Mouse (Mus musculus): ENCODE measurements around the gene Lfng. TPM values are rescaled to one million over a fixed set of nuclear protein-coding genes. Genes with fewer than 3 reads are reported as not detected.

The Lfng gene
- total and polyA plus RNA-seq, 2 experiments from 2014 or later, result 20.1 to 56.6 TPM

DNA sequence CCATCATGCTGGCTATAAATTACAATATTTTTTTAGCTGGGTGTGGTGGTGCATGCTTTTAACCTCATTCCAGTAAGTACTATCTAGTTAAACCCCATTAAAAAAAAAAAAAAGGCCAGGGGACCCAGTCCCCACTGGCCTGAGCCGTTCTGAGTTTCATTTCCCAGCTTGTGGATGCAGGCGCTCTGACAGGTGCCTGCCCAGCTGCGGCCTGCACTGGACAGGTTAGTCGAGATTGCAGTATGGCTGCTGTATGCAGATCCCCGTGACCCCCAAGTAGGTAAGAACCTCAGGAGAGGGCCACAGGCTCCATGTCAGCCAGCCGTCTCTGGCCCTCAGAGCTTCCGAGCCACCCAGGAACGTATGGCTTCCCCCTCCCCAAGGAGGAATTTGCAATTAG is 54.3 kb downstream of the Lfng start:
- ATAC-seq (ENCODE audit: low FRiP score) (no peak), DNase-seq (ENCODE audit: low spot score) (no peak)
- no peaks in the 10 kb centered on the region for H3K27me3 ChIP-seq (ENCODE audit: insufficient read depth, low read length)
- no peak overlapping the region for H3K9ac ChIP-seq (replicated peaks; ENCODE audit: low read length, poor library complexity, severe bottlenecking)
- no peak overlapping the region for H3K4me2 ChIP-seq (ENCODE audit: low read depth, low read length, poor library complexity, severe bottlenecking)
- H3K9me3 ChIP-seq (ENCODE audit: low read length), result no peaks in the 10 kb centered on the region
- no peak for TF ChIP-seq CTCF (IDR thresholded peaks at IDR 0.05)
- peaks cover 13% of the 10 kb centered on the region; the same call in 1 of the 2 replicates for H3K4me1 ChIP-seq (ENCODE audit: insufficient read depth, low read length)
- 80% methylated on average over 8 of the region's 8 CpGs for WGBS
- no peak overlapping the region for H3K4me3 ChIP-seq (ENCODE audit: low read depth, low read length)
- peaks cover 19% of the 10 kb centered on the region for H3K36me3 ChIP-seq (ENCODE audit: insufficient read depth, low read length)
- H3K27ac ChIP-seq (ENCODE audit: low read depth, low read length), result 0 out of 2 replicates have a peak overlapping the region, but pooled peaks have one; percentile 6

- 0 out of 2 replicates have a peak overlapping the region, but pooled peaks have one; percentile 6 for H3K27ac ChIP-seq (ENCODE audit: low read depth, low read length)
- WGBS, result 58% methylated on average over 12 of the region's 12 CpGs
Observed at GRCm38 (mm10) chr5:140661875-140662643, 54.9 kb downstream of the Lfng start.

DNA sequence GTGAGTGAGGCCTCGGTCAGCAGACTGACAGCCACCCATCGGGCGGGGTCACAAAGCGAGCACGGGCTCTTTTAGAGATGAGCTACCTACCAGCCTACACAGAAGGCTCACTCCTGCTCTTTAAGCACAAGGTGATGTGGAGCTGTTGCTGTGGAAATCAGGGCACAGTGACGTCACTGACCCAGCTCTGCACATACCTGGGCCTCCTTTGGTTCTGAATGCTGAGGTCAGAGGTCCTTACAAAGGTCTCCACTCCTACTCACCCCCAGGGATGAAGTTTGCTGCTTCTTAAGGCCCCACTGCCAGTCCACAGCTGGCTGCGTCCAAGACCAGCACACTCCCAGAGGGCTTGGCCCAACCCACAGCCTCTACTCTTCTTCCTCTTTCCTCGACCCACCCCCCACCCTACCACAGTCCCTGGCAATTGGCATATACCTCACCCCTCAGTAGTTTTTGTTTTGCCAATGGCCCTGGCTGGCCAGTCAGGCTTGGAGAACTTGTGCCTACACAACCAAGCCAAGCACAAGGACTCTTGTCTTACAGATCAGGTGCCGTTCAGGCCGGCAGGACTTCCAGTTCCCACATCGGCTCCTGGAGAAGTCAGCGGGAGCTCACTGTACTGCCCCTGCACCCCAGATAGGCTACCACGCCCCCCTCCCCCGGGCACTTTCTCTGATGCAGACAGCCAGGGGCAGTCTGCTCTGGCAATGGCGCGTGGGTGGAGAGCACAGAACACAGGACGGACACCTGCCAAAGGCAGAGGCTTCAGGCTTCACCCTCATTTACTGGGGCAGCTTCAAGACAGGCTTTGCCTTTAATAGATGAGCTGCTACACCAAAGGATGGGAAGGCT is 55.8 kb downstream of the Lfng start:
- no peak for TF ChIP-seq CTCF (IDR thresholded peaks at IDR 0.05)
- 0 out of 2 replicates have a peak overlapping the region, but pooled peaks have one; percentile 34 for H3K27ac ChIP-seq (ENCODE audit: low read depth, low read length)
- no peak overlapping the region for H3K4me2 ChIP-seq (ENCODE audit: low read depth, low read length, poor library complexity, severe bottlenecking)
- H3K9ac ChIP-seq (replicated peaks; ENCODE audit: low read length, poor library complexity, severe bottlenecking), result 0 out of 2 replicates have a peak overlapping the region, but pooled peaks have one; percentile 19
- H3K4me1 ChIP-seq (ENCODE audit: insufficient read depth, low read length), result peaks cover 13% of the 10 kb centered on the region; the same call in 1 of the 2 replicates
- DNase-seq (ENCODE audit: low spot score) (no peak), ATAC-seq (ENCODE audit: low FRiP score) (no peak)
- H3K36me3 ChIP-seq (ENCODE audit: insufficient read depth, low read length), result peaks cover 19% of the 10 kb centered on the region
- no peak overlapping the region for H3K4me3 ChIP-seq (ENCODE audit: low read depth, low read length)
- H3K27me3 ChIP-seq (ENCODE audit: insufficient read depth, low read length), result no peaks in the 10 kb centered on the region
- no peaks in the 10 kb centered on the region for H3K9me3 ChIP-seq (ENCODE audit: low read length)
- whole genome bisulfite sequencing, result 69% methylated on average over 17 of the region's 17 CpGs

More at GRCm38 (mm10) chr5:140661875-140662643, 54.9 kb downstream of the Lfng start:
- Histone ChIP-seq H3K9me3 (ENCODE audit: low read length) (no peaks in the 10 kb centered on the region), H3K4me2 (ENCODE audit: low read depth, low read length, poor library complexity, severe bottlenecking) (no peak overlapping the region), H3K9ac (replicated peaks; ENCODE audit: low read length, poor library complexity, severe bottlenecking) (0 out of 2 replicates have a peak overlapping the region, but pooled peaks have one; percentile 19), H3K4me3 (ENCODE audit: low read depth, low read length) (no peak overlapping the region), H3K36me3 (ENCODE audit: insufficient read depth, low read length) (peaks cover 19% of the 10 kb centered on the region), H3K4me1 (ENCODE audit: insufficient read depth, low read length) (peaks cover 13% of the 10 kb centered on the region; the same call in 1 of the 2 replicates), H3K27me3 (ENCODE audit: insufficient read depth, low read length) (no peaks in the 10 kb centered on the region)
- ATAC-seq (ENCODE audit: low FRiP score) (no peak), DNase-seq (ENCODE audit: low spot score) (no peak)
- TF ChIP-seq CTCF (IDR thresholded peaks at IDR 0.05), result no peak

GRCm38 (mm10) chr5:140663621-140664180 is 56.6 kb downstream of the Lfng start:
- ATAC-seq (ENCODE audit: low FRiP score), result no peak
- H3K27ac ChIP-seq (ENCODE audit: low read depth, low read length), result 0 out of 2 replicates have a peak overlapping the region, but pooled peaks have one; percentile 34
- peaks cover 13% of the 10 kb centered on the region; the same call in 1 of the 2 replicates for H3K4me1 ChIP-seq (ENCODE audit: insufficient read depth, low read length)
- H3K36me3 ChIP-seq (ENCODE audit: insufficient read depth, low read length), result peaks cover 21% of the 10 kb centered on the region
- no peak overlapping the region for H3K4me3 ChIP-seq (ENCODE audit: low read depth, low read length)
- peak; percentile 76 for DNase-seq (ENCODE audit: low spot score)
- H3K9ac ChIP-seq (replicated peaks; ENCODE audit: low read length, poor library complexity, severe bottlenecking), result no peak overlapping the region
- no peak overlapping the region for H3K4me2 ChIP-seq (ENCODE audit: low read depth, low read length, poor library complexity, severe bottlenecking)
- no peaks in the 10 kb centered on the region for H3K9me3 ChIP-seq (ENCODE audit: low read length)
- H3K27me3 ChIP-seq (ENCODE audit: insufficient read depth, low read length), result no peaks in the 10 kb centered on the region
- WGBS, result 56% methylated on average over 7 of the region's 7 CpGs
- TF ChIP-seq CTCF (IDR thresholded peaks at IDR 0.05), result peak; percentile 79

Other genes with a start within 250 kb of the Lfng start
- gene Snx8, start 218.1 kb upstream of the Lfng start, total RNA-seq (2014; rRNA removed), result 78.4 and 86.8 TPM in 2 replicates
- gene Snx8, start 218.1 kb upstream of the Lfng start, polyA plus RNA-seq (2015; fragmentation: Nextera tagmentation; extraction: Ambion mirVana), result 46.9 and 48.9 TPM in 2 replicates
- gene Eif3b, start 188.0 kb upstream of the Lfng start, total RNA-seq (2014; rRNA removed), result 36.6 and 41.3 TPM in 2 replicates
- gene Eif3b, start 188.0 kb upstream of the Lfng start, polyA plus RNA-seq (2015; fragmentation: Nextera tagmentation; extraction: Ambion mirVana), result 53.7 and 54.5 TPM in 2 replicates
- not detected in 2 replicates for gene Gm4869, start 161.7 kb upstream of the Lfng start, total RNA-seq (2014; rRNA removed)
- gene Gm4869, start 161.7 kb upstream of the Lfng start, polyA plus RNA-seq (2015; fragmentation: Nextera tagmentation; extraction: Ambion mirVana), result not detected in 2 replicates
- gene Chst12, start 101.8 kb upstream of the Lfng start, total RNA-seq (2014; rRNA removed), result 11.0 and 15.8 TPM in 2 replicates
- gene Chst12, start 101.8 kb upstream of the Lfng start, polyA plus RNA-seq (2015; fragmentation: Nextera tagmentation; extraction: Ambion mirVana), result 21.8 and 27.3 TPM in 2 replicates
- gene Grifin, start 42.2 kb upstream of the Lfng start, total RNA-seq (2014; rRNA removed), result not detected in 2 replicates
- 0.39 TPM in 1 of 2 replicates, not detected in the other for gene Grifin, start 42.2 kb upstream of the Lfng start, polyA plus RNA-seq (2015; fragmentation: Nextera tagmentation; extraction: Ambion mirVana)
- gene Ttyh3, start 41.7 kb downstream of the Lfng start, total RNA-seq (2014; rRNA removed), result 196 and 204 TPM in 2 replicates
- gene Ttyh3, start 41.7 kb downstream of the Lfng start, polyA plus RNA-seq (2015; fragmentation: Nextera tagmentation; extraction: Ambion mirVana), result 52.0 and 56.6 TPM in 2 replicates
- 36.4 and 38.6 TPM in 2 replicates for gene Iqce, start 95.1 kb downstream of the Lfng start, total RNA-seq (2014; rRNA removed)
- gene Iqce, start 95.1 kb downstream of the Lfng start, polyA plus RNA-seq (2015; fragmentation: Nextera tagmentation; extraction: Ambion mirVana), result 30.4 and 37.2 TPM in 2 replicates
- 37.1 and 40.3 TPM in 2 replicates for gene Brat1, start 97.7 kb downstream of the Lfng start, total RNA-seq (2014; rRNA removed)
- 16.4 and 17.9 TPM in 2 replicates for gene Brat1, start 97.7 kb downstream of the Lfng start, polyA plus RNA-seq (2015; fragmentation: Nextera tagmentation; extraction: Ambion mirVana)
- 14.4 and 14.9 TPM in 2 replicates for gene Amz1, start 116.8 kb downstream of the Lfng start, total RNA-seq (2014; rRNA removed)
- gene Amz1, start 116.8 kb downstream of the Lfng start, polyA plus RNA-seq (2015; fragmentation: Nextera tagmentation; extraction: Ambion mirVana), result 15.6 and 15.9 TPM in 2 replicates
- gene Gna12, start 223.1 kb downstream of the Lfng start, total RNA-seq (2014; rRNA removed), result 115 and 152 TPM in 2 replicates
- 26.5 and 28.0 TPM in 2 replicates for gene Gna12, start 223.1 kb downstream of the Lfng start, polyA plus RNA-seq (2015; fragmentation: Nextera tagmentation; extraction: Ambion mirVana)

All from midbrain, postnatal 0 days (tissue).